Mouse (Mus musculus): ENCODE measurements around the gene Dok4. TPM values are rescaled to one million over a fixed set of nuclear protein-coding genes. Genes with fewer than 3 reads are reported as not detected.
A peak's percentile ranks its signal among the peaks of the same experiment; 100 is the strongest.
"Not testable (repeated sequence)": the region's sequence is repeated elsewhere in the genome, so short reads cannot be mapped to it uniquely, and the experiment has no call there.

The Dok4 gene
- polyA plus RNA-seq, 1 experiment from 2014 or later: 54.5 TPM

DNA sequence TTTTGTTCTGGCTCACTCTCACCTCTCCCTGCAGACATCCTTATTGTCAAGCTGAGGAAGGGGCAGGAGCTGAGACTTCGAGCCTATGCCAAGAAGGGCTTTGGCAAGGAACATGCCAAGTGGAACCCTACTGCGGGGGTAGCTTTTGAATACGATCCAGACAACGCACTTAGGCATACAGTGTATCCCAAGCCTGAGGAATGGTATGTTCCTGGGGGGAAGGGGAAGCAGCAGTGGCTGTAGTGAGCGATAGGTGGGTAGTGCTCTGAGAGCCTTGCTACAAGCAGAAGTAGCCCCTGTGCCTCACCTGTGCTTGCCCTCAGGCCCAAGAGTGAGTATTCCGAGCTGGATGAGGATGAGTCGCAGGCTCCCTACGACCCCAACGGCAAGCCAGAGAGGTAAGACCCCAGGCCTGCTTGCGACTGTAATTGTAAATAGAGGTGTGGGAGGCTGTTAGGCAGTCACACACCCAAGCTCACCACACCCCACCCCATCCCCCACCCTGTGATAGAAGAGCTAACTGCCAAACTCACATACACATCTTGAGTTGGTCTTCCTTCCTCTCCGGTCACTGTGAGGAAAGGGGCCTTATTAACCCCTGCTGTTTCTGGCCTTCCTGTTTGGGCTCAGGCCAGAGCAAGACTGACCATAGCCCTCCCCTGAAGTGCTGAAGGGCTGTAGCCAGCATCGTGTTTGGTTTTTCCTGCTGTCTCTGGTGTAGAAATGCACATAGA lies 13.5 kb downstream of the Dok4 start:
- 94% methylated on average over 12 of the region's 12 CpGs for WGBS
- H3K36me3 ChIP-seq: peaks cover 72% of the 10 kb centered on the region
- no peak overlapping the region for H3K27ac ChIP-seq
- H3K27me3 ChIP-seq: no peaks in the 10 kb centered on the region
- ATAC-seq: no peak
- H3K4me1 ChIP-seq (replicated peaks): peaks cover 20% of the 10 kb centered on the region
- H3K9ac ChIP-seq (replicated peaks): no peak overlapping the region
- no peak overlapping the region for H3K4me2 ChIP-seq (replicated peaks)
- H3K9me3 ChIP-seq: no peaks in the 10 kb centered on the region
- no peak overlapping the region for H3K4me3 ChIP-seq (replicated peaks)

DNA sequence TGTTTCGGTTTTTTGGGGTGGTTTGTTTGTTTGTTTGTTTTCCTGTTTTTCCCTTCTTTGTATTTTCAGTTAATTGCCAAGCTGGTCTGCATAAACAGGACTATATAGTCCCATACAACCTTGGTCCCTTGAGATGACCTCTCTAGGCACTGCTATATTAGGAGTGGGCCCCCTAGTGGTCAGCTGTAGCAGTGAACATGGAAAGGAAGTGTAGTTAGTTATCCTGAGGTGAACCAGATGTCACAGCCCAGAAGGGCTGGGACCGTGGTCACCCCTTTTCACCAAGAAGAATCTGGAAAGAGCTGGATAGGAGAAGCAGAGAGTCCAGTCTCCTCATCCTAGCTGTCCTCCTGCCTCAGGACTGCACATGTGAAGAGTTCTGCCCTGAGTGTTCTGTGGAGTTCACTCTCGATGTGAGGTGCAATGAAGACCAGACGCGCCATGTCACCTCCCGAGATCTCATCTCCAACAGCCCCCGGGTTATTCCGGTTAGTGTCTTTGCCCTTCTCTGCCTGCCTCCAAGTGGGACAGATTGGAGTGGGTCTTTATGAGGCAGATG lies 14.7 kb downstream of the Dok4 start:
- H3K27me3 ChIP-seq: no peaks in the 10 kb centered on the region
- WGBS: 80% methylated on average over 8 of the region's 8 CpGs
- H3K9ac ChIP-seq (replicated peaks): no peak overlapping the region
- H3K4me1 ChIP-seq (replicated peaks): peaks cover 20% of the 10 kb centered on the region
- no peak overlapping the region for H3K4me3 ChIP-seq (replicated peaks)
- no peaks in the 10 kb centered on the region for H3K9me3 ChIP-seq
- no peak overlapping the region for H3K4me2 ChIP-seq (replicated peaks)
- H3K27ac ChIP-seq: no peak overlapping the region
- H3K36me3 ChIP-seq: peaks cover 60% of the 10 kb centered on the region
- ATAC-seq: no peak

DNA sequence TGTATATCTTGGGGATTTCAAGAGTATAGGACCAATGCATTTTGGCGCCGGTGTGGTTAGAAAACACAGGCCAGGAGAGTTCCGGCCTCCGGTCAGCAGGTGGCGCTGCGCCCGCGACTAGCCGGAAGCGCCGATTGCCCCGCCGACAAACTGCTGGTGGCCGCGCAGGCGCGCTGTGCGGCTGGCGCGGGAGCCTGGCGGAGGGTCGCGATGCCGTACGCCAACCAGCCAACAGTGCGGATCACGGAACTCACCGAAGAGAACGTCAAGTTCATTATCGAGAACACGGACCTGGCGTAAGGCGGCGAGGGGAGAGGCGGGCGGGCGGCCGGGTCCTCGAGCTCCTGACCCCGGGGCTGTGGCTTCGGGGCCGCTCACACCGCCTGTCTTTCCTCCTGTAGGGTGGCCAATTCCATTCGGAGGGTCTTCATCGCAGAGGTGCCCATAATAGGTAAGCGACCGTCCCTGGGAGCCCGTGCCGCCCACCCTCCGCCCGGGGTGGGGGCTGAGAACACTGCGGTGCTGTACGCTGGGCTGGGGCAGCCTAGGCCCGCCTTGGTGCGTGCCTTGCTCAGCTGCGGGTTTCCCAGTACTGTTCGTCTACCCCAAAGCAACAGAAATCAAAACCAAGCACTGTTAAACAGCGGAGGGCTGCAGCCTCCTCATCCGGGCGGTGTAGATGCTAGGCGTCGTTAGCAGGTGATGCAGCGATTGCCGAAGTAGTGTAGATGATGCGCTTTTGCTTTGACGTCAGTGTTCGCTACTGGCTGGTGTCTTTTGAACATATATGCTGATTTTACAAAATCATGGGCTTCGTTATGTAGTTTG lies 18.6 kb downstream of the Dok4 start, which contains the start of gene Polr2c:
Gene Polr2c, plus strand, starts transcription at position 105 of the 828 bp plus-strand sequence.
- H3K9ac ChIP-seq (replicated peaks): peak within 1 kb of the TSS; percentile 99
- 1% methylated on average over 68 of the region's 68 CpGs for WGBS
- no peaks in the 10 kb centered on the region for H3K9me3 ChIP-seq
- peak within 1 kb of the TSS; percentile 94 for H3K4me2 ChIP-seq (replicated peaks)
- H3K4me3 ChIP-seq (replicated peaks): peak within 1 kb of the TSS; percentile 99
- peak; percentile 89 for ATAC-seq
- H3K4me1 ChIP-seq (replicated peaks): peaks cover 20% of the 10 kb centered on the region
- peaks cover 45% of the 10 kb centered on the region for H3K36me3 ChIP-seq
- H3K27ac ChIP-seq: peak within 1 kb of the TSS; percentile 78
- H3K27me3 ChIP-seq: no peaks in the 10 kb centered on the region

DNA sequence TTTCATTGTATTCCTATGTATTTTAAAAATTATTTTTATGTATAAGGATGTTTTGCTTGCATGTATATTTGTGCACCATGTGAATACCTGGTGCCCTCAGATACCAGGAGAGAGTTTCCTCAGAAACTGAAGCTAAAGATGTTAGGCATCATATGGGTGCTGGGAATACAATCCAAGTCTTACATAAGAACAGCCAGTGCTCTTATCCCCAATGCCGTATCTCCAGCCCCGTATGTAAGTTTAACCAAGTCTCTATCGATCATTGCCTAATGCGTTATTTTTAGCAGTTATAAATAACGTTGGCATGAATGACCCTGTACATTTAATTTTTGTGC lies 19.2 kb downstream of the Dok4 start:
- Histone ChIP-seq H3K4me1 (replicated peaks) (peaks cover 20% of the 10 kb centered on the region), H3K4me3 (replicated peaks) (no peak overlapping the region; the same call in 1 of the 2 replicates), H3K9ac (replicated peaks) (0 out of 2 replicates have a peak overlapping the region, but pooled peaks have one; percentile 10), H3K9me3 (no peaks in the 10 kb centered on the region), H3K27ac (no peak overlapping the region), H3K4me2 (replicated peaks) (no peak overlapping the region), H3K27me3 (no peaks in the 10 kb centered on the region), H3K36me3 (peaks cover 45% of the 10 kb centered on the region)
- ATAC-seq: no peak; the same call in 1 of the 2 replicates
- WGBS: 35% methylated on average over 5 of the region's 5 CpGs

DNA sequence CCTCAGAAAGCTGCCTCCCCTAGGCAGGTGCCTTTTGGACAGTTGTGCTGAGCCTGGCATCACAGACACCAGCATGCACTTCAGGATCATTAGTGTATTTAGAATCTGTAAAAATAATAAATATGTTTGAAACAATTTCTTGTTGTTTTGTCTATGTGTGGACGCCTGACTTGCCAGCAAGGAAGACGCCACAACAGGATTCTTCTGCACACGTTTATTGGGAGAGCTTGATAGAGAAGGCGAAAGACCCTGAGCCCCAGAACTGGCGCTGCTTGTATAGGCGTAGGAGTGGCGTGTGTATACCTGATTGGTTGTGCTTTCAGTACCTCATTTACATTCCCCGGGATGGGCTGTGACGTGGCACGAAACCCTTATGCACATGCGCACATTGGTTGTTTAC lies 21.4 kb downstream of the Dok4 start:
- 89% methylated on average over 11 of the region's 11 CpGs for WGBS
- H3K9ac ChIP-seq (replicated peaks); H3K27me3 ChIP-seq; H3K4me2 ChIP-seq (replicated peaks); H3K9me3 ChIP-seq; ATAC-seq; H3K27ac ChIP-seq; H3K4me3 ChIP-seq (replicated peaks): not testable (repeated sequence)
- Histone ChIP-seq H3K36me3 (peaks cover 50% of the 10 kb centered on the region), H3K4me1 (replicated peaks) (peaks cover 20% of the 10 kb centered on the region)

DNA sequence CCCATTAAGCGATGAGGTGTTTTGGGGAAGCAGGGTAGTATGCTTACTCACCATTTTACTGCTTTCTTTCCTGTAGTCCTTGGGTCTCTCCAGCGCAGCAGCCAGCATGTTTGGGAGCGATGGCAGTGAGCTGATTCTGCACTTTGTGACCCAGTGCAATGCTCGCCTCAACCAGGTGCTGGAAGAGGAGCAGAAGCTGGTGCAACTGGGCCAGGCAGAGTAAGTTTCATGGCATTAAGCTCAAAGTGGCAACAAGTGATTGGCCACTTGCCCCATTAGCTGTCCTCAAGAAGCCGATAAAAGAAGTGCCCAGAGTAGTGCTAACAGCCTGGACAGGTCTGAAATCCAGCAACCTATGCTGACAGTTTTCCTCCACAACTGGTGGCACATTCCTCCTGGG lies 26.1 kb downstream of the Dok4 start:
- H3K4me3 ChIP-seq (replicated peaks): no peak overlapping the region
- H3K4me2 ChIP-seq (replicated peaks): no peak overlapping the region
- H3K9me3 ChIP-seq: no peaks in the 10 kb centered on the region
- H3K27me3 ChIP-seq: no peaks in the 10 kb centered on the region
- WGBS: 95% methylated on average over 5 of the region's 5 CpGs
- no peak overlapping the region for H3K27ac ChIP-seq
- no peak for ATAC-seq
- peaks cover 88% of the 10 kb centered on the region for H3K36me3 ChIP-seq
- H3K9ac ChIP-seq (replicated peaks): no peak overlapping the region
- no peaks in the 10 kb centered on the region for H3K4me1 ChIP-seq (replicated peaks)

DNA sequence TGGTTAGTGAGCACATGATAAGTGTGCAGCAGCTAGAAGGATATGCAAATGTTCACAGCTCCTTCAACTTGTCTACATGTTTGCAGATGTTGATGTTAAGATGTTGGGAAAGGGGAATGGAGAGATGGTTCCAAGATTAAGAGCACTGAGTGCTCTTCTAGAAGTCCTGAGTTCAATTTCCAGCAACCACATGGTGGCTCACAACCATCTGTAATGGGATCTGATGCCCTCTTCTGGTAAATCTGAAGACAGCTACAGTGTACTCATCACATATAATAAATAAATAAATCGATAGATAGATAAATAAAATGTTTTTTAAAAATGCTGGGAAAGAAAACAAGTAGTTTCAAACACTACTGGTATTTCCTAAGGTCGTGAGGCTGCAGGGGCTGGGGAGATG lies 34.9 kb downstream of the Dok4 start:
- Histone ChIP-seq H3K4me1 (replicated peaks) (peaks cover 19% of the 10 kb centered on the region), H3K27ac (no peak overlapping the region), H3K9ac (replicated peaks) (no peak overlapping the region), H3K9me3 (no peaks in the 10 kb centered on the region), H3K4me2 (replicated peaks) (no peak overlapping the region), H3K36me3 (peaks cover 25% of the 10 kb centered on the region), H3K4me3 (replicated peaks) (no peak overlapping the region), H3K27me3 (no peaks in the 10 kb centered on the region)
- WGBS: 53% methylated on average over 2 of the region's 2 CpGs
- ATAC-seq: no peak

DNA sequence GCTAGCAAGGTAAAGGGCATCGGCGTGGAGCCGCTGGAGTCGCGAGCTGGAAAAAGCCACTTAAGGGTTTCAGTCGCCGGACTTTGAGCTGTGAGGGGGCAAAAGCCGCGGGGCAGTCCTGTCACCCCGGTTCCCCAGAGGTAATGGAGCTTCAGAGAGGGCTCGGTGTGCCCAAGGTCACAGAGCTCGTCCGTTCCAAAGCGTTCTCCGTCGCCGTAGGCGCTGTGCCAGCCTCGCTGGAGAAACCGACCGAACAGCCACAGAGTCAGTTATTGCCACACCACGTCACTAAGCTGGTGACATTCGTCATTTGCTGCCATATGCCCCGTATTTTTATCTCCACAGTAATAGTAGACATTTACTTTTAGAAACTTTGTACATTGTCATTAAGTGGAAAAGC lies 37.5 kb downstream of the Dok4 start:
- peaks cover 19% of the 10 kb centered on the region for H3K4me1 ChIP-seq (replicated peaks)
- H3K4me3 ChIP-seq (replicated peaks): peak overlapping the region; percentile 85
- peak overlapping the region; percentile 56 for H3K4me2 ChIP-seq (replicated peaks)
- ATAC-seq: peak; percentile 69
- peak overlapping the region; percentile 89 for H3K27ac ChIP-seq
- H3K9ac ChIP-seq (replicated peaks): peak overlapping the region; percentile 94
- no peaks in the 10 kb centered on the region for H3K27me3 ChIP-seq
- WGBS: under 1% methylated on average over 24 of the region's 24 CpGs
- H3K9me3 ChIP-seq: no peaks in the 10 kb centered on the region
- H3K36me3 ChIP-seq: 0 out of 2 replicates have a peak, but pooled peaks cover 2% of the 10 kb centered on the region

DNA sequence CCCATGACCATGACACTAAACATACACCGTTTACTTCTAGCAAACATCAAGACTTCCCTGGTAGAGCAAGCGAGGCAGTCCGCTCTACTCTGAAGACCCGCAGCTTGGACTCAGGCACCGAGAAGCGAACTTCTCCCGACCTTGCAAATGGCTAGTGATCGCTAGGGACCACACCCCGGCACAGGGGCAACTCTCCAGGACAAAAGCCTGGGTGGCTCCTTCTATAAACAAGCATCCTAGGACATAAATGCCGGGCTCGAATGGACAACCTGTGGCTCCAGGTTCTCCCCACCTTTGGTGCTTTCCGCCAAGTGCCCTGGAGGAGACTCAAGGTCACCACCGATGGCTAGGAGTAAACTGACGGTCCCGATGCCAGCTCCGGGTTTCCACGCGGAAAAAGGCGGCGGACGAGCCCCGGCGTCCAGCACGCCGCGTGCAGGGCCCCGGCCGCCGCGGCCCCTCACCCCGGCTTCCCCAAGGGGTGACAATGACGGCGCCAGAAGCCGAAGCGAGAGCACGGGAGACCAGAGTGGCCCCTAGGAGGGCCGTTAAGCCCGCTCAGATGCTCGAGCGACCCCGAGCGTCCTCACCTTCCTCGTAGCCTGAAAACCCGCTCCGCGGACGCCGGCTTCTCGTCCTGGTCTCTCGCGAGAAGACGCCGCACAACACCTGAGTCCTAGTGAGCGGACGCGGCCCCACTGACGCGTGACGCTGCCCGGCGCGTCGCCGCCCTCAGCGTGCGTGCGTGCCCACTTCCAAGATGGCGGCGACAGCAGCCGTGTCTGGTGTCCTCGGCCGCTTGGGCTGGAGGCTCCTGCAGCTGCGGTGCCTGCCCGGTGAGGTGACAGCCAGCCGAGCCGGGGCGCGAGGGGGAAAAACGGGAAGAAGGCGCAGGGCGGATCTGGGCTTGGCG lies 38.2 kb downstream of the Dok4 start, which contains the start of the genes Coq9 and Ciapin1:
Gene Coq9, plus strand, starts transcription at position 660 of the 913 bp plus-strand sequence.
Gene Ciapin1, minus strand, starts transcription at position 697 of the 913 bp plus-strand sequence.
- H3K27me3 ChIP-seq: no peaks in the 10 kb centered on the region
- H3K4me2 ChIP-seq (replicated peaks): peak within 1 kb of the TSS; percentile 81
- WGBS: under 1% methylated on average over 81 of the region's 82 CpGs
- H3K4me1 ChIP-seq (replicated peaks): peaks cover 19% of the 10 kb centered on the region
- no peaks in the 10 kb centered on the region for H3K36me3 ChIP-seq
- peak; percentile 98 for ATAC-seq
- H3K4me3 ChIP-seq (replicated peaks): peak within 1 kb of the TSS; percentile 85
- H3K27ac ChIP-seq: peak within 1 kb of the TSS; percentile 89
- H3K9ac ChIP-seq (replicated peaks): peak within 1 kb of the TSS; percentile 94
- no peaks in the 10 kb centered on the region for H3K9me3 ChIP-seq

DNA sequence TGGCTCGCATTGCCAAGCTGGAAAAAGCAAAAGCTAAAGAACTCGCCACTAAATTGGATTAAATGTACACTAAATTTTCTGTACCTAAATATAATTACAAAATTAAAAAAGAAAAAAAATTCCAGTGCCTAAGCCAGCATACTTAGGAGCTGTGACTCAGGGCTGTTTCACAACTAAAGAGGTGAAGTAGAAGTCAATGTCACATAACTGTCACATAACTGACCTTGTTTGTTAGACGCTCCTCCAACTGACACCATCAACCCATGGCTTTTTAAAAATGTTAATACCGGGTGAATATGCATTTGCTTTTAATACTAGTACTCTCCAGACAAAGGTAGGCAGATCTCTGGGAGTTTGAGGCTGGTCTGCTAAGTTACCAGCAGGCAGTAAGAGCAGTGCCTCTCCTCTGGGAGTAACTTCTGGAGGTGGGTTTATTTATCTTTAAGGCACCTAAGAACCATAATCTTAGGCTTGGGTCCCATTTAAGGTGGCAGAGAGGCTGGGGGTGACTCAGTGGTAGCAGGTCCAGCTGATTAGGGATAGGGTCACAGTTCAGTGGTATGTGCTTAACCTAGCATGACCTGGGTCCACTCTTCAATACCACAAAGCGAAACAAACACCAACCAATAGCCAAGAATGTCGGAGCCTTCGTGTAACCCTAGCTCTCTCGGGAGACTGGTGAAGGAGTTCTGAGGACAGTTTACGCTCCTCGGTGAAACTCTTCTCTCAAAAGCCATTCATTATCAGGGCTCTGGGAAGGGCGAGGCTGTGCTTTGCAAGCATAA lies 39.5 kb downstream of the Dok4 start:
- peaks cover 19% of the 10 kb centered on the region for H3K4me1 ChIP-seq (replicated peaks)
- H3K9me3 ChIP-seq: no peaks in the 10 kb centered on the region
- peak overlapping the region; percentile 94 for H3K9ac ChIP-seq (replicated peaks)
- no peaks in the 10 kb centered on the region for H3K27me3 ChIP-seq
- ATAC-seq: no peak
- peaks cover 8% of the 10 kb centered on the region for H3K36me3 ChIP-seq
- peak overlapping the region; percentile 85 for H3K4me3 ChIP-seq (replicated peaks)
- 76% methylated on average over 11 of the region's 11 CpGs for WGBS
- H3K4me2 ChIP-seq (replicated peaks): peak overlapping the region; percentile 81
- H3K27ac ChIP-seq: no peak overlapping the region; the same call in 1 of the 2 replicates

DNA sequence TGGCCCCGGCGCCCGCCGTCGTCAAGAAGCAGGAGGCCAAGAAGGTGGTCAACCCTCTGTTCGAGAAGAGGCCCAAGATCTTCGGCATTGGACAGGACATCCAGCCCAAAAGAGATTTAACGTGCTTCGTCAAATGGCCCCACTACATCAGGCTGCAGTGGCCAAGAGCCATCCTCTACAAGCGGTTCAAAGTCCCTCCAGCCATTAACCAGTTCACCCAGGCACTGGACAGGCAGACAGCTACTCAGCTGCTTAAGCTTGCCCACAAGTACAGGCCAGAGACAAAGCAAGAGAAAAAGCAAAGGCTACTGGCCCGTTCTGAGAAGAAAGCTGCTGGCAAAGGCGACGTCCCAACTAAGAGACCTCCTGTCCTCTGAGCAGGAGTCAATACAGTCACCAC lies 40.4 kb downstream of the Dok4 start:
- not testable (repeated sequence) for H3K27me3 ChIP-seq; H3K9ac ChIP-seq (replicated peaks); H3K9me3 ChIP-seq; H3K27ac ChIP-seq; H3K4me2 ChIP-seq (replicated peaks); H3K4me3 ChIP-seq (replicated peaks); ATAC-seq
- WGBS: 94% methylated on average over 13 of the region's 13 CpGs
- Histone ChIP-seq H3K4me1 (replicated peaks) (peaks cover 19% of the 10 kb centered on the region), H3K36me3 (peaks cover 15% of the 10 kb centered on the region)

All from midbrain, embryonic 13.5 days (tissue).